Mouse (Mus musculus) T-helper 1 cell (primary cell): ENCODE measurements at regions not wholly inside any gene's neighbourhood (a gene's known extent, or its start where the extent isn't known, plus 50 kb on each side); places are given as distances from the start of the nearest gene placed in this dataset.

ENCODE experiments used
- in situ Hi-C: fragments of 300-600 bp; cut with MboI, MseI; formaldehyde crosslinking; loops from one replicate; pipeline ENCODE4 v1.15.1; 2025; ENCODE audit warnings: high pct_unique_total_duplicates

- in situ Hi-C loops: no loop called here
Measured at GRCm38 (mm10) chr2:57424879-57425278, 187.4 kb downstream of the Gpd2 start.

GRCm38 (mm10) chr2:57425439-57425838 lies 188.0 kb downstream of the Gpd2 start:
- in situ Hi-C loops: no loop called here

DNA sequence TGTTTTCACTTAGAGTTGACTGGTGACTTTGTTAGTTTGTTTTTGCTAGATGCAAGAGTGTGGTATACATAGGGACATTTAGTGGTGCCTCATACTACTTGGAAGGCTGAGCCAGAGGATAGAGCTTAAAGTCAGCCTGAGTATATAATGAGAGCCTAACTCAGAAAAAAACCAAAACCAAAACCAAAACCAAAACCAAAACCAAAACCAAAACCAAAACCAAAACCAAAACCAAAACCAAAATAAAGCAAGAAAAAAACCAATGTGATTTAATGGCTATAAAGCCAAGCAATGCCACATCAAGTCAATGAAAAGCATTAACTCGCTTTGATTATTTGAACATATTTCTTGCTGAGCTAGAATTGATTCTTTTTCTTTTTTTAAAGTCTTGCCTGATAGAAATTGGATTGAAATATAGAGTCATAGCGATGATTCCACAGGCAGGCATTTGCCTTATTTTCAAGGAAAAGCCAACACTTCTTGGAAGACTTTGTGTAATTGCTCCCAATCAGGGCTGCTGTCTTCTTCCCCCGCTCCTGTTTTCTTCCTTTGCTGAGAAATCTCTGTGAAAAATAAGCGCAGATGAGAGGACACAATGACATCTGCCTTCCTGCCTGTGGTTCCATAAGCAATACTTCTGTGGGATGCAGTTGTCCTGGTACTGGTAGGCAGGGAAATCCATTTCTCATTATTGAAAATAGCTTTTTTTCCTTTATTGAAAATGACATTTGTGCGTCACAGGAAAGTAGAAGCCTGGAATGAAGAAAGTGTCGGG lies 213.7 kb downstream of the Gpd2 start:
- in situ Hi-C loops: no loop called here

GRCm38 (mm10) chr2:57453896-57454679 lies 216.7 kb downstream of the Gpd2 start:
- in situ Hi-C loops: no loop called here

DNA sequence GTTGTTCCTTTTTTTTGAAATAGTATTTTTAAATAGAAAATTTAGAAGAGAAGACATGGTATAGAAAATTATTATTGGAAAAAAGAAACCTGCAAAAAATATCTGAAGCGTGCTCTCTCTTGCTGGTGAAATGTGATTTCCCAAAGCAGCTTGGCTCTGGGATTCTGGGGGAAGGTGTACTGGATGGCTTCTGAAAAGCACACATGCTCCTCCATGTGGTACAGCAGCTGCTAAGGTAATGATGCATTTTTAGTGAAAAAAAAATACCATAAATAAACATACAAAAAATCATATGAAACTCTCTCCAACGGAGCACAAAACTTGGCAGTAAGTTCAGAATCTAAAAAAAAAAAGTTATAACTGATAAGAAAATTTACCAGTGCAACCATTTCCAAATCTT lies 222.5 kb downstream of the Gpd2 start:
- in situ Hi-C loops: no loop called here

GRCm38 (mm10) chr2:57473873-57474272 lies 236.4 kb downstream of the Gpd2 start:
- in situ Hi-C loops: no loop called here

- in situ Hi-C loops: no loop called here
Measured at GRCm38 (mm10) chr2:57492116-57492515, 254.7 kb downstream of the Gpd2 start.

DNA sequence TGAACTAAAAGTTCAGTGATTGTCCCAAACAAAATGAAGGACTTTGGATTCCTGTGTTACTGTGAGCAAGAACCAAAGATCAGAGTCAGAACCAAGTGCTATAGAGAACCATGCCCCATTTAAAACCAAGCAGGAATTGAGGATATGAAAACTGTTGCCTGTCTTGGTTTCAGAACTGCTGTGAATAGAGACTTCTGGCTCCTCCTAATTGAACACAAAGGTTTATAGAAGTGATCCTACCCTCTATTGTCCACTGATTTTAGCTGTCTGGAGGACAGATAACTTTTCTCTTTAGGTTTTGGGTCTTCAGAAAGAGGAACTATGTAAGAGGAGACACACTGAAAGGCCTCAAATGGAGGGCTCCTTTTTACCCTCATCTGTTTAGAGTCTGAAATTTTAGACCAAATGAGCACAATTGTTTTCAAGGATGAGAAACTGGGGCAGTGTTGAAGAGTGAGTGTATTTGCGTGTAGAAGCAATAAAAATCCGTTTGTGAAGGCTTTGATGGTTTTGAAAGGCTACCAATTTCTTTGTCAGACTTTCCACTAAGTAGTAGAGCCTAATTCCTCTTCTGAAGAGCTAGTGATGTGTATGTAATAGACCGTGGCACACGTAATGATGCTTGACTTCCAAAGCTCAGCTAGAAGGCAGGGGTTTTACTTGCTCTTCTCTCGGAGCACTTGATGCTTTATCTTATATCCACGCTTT lies 255.6 kb downstream of the Gpd2 start:
- in situ Hi-C loops: no loop called here

GRCm38 (mm10) chr2:57496315-57496954 lies 259.0 kb downstream of the Gpd2 start:
- in situ Hi-C loops: no loop called here

DNA sequence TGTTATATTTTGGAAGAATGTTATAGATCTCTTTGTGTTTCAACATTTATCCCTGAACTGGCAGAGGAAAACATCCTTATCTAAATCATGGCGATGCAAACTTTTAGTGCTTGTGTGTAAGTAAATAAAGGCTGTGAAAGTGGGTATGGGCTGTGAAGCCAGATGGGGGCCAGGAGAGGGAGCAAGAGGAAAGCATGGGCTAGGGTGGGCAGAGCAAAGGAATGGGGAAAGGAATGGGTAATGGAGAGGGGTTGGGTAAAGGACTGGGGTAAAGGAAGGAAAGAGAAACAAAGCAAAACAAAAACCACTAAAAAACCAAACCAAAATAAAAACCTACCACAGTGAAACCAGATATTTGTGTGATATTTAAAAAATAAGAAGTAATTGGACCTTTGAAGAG lies 260.5 kb downstream of the Gpd2 start:
- in situ Hi-C loops: no loop called here

GRCm38 (mm10) chr2:57504678-57505077 lies 267.2 kb downstream of the Gpd2 start:
- in situ Hi-C loops: no loop called here

- in situ Hi-C loops: no loop called here
Measured at GRCm38 (mm10) chr2:57522465-57522864, 285.0 kb downstream of the Gpd2 start.

- in situ Hi-C loops: no loop called here
Measured at GRCm38 (mm10) chr2:57522983-57523382, 285.5 kb downstream of the Gpd2 start.

DNA sequence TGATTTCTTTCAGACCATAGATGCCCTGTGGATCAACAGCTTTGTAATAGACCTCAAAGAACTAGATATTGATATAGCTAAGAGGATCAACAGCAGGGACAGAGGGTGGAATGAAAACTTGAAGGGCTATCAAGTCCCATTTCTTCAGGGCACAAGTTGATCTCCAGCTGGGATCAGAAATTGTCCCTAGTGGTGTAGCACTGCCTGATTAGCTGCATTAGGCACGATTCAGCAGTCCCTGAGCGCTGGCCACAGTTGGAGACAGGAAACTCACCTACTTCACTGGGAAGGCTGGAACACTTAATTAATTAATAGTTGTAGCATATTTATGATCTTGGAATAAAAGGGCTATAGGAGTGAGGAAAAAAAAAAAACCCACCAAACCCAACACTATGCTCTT lies 290.5 kb downstream of the Gpd2 start:
- in situ Hi-C loops: no loop called here

DNA sequence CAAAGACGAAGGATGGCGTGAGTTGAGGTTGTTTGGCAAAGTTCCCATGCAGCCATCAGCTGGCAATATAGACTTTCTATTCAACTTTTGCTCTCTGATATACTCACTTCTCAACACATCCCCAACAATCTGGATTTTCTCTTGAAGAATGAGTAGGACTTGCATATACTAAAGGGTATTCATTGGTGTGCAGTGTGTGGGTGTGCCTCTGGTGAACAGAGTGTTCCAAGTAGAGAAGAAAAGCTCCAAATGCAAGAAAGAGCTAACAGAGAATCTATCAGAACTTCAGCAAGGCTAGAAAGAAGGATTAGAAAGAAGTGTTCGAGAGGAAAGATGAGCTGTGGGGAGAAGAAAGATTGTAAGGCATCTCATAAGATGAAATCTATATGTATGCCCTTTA lies 302.4 kb downstream of the Gpd2 start:
- in situ Hi-C loops: no loop called here

- in situ Hi-C loops: no loop called here
Measured at GRCm38 (mm10) chr2:57565258-57565657, 327.8 kb downstream of the Gpd2 start.

DNA sequence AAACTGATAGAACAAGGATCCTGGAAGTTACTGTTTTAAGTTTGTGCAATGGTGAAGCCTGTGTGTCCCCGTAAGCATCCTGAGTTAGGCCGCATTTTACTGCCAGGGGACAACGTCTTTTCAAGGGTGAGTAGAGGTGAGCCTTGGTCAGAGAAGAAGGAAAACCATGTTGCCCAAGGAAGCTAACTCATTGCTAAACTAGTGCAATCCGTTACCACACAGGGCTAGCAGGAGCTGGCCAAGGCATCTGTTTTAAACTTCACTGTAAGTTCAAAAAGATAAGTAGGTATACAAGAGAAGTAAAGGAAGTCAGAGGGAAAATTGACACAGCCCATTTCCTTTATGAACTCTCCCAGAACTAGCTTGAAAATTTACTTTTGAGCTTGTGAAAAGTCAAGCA lies 328.7 kb downstream of the Gpd2 start:
- in situ Hi-C loops: no loop called here

- in situ Hi-C loops: no loop called here
Measured at GRCm38 (mm10) chr2:57567183-57567582, 329.7 kb downstream of the Gpd2 start.

- in situ Hi-C loops: no loop called here
Measured at GRCm38 (mm10) chr2:57587065-57587464, 349.6 kb downstream of the Gpd2 start.

DNA sequence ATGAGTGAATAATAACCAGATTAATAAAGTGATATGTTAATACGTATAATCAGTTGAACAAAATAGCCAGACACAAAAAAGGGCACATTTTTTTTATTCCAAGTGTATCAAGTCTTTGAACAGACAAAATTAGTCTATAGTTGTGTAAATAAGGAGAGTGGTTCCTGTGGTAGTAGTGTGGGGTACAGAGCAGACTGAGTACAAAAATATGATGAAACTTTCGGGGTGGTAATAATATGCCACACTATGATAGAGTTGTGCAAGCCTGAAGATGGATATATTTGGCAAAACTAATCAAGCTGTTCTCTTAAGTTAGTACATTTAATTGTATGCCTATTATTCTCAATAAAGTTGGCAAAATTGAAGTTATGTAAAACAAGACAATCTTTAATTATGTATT lies 356.1 kb downstream of the Gpd2 start:
- in situ Hi-C loops: no loop called here

GRCm38 (mm10) chr2:57597694-57598358 lies 360.4 kb downstream of the Gpd2 start:
- in situ Hi-C loops: no loop called here
